Mouse (Mus musculus): Measurements from ENCODE around the gene U90926.

The U90926 gene

DNA sequence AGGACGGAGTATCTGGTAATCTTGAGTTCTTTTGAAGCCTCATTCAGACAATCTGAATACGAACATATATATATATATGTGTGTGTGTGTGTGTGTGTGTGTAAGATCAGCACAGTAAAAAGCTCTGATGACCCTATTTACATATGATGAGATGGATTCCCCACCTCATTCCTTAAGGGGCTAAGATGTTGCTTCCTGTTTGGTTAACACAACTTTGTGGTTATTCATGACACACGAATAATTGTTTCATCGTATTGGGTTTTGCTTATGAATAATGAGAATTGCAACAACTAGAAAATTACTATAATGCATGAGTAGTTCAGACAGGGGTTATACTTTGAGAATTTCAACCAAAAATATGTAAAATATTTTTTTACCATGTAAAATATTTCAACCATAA is at the start of gene U90926:
Gene U90926 (minus strand): TSS at position 101 of the 400 bp plus-strand sequence.
- no peak for DNase-seq (ENCODE audit: extremely low spot score)

- DNase-seq (ENCODE audit: extremely low spot score), result peak; percentile 37
Observed at GRCm38 (mm10) chr5:92263761-92264359, 48.7 kb upstream of the U90926 start.

- no peak for DNase-seq (ENCODE audit: extremely low spot score)
Observed at GRCm38 (mm10) chr5:92262646-92263045, 47.4 kb upstream of the U90926 start.

DNA sequence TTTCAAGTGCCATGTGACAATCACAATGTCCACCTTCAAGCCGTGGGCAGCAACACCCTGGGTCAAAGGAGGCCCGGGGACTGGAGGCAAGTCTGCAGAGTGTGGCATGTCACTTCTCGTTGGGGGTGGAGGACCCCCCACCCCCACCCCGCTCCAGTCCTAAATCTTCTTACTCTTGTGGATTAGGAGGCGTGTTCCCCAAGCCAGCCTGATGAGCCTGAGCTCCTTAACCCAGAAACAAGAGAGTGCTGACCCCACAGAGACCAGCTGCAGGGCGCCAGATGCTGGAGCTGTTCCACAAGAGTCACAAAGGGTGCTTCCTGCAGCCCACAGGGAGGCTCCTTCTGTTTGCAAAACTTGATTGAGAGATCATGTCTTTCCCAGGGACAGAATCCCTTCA is 41.0 kb upstream of the U90926 start, which contains the start of gene Ppef2:
Gene Ppef2 (minus strand): TSS at position 61 of the 400 bp plus-strand sequence.
- DNase-seq (ENCODE audit: extremely low spot score), result peak; percentile 30

- DNase-seq (ENCODE audit: extremely low spot score), result no peak
Observed at GRCm38 (mm10) chr5:92254476-92254875, 39.3 kb upstream of the U90926 start.

DNA sequence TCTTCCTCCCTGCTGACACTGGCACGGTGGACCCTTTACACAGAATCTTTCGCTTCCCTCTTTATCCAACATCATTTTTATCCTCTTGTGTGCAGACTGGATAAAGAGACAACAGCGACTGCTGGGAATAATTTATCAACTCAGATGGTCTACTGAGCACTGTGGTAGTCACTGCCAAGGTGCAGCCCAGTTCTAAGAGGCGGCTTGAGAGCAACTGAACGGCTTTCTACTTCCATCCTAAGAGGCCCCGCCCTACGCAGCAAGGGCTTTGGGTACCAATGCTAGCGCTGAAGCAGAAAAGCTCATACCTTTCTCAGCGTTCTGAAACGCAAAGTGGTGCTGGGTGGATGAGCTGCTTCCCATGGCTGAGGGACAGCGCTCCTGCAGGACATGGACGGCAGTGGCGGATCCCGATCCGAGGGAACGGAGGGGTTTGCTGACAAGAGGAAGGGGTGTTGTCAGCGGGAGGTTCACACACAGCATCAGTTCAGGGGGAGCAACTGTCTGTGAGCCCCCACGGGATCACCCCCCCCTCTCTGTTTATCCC is 37.7 kb upstream of the U90926 start:
- peak; percentile 52 for DNase-seq (ENCODE audit: extremely low spot score)

DNA sequence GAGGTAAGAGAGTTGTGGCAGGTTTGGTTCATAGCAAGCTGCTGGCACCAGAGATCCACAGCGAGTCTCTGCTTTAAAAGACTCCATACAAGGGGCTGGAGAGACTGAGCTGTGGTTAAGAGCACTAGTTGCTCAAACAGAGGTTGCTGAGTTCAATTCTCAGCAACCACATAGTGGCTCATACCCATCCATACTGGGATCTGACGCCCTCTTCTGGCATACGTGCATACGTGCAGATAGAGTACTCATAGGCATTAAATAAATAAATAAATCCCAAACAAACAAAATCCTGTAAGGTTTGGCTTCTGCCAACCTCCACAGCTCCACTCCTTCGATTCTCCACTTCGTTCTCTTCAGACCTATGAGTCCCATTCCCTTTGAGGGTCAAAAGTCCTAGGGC is 36.8 kb upstream of the U90926 start:
- no peak for DNase-seq (ENCODE audit: extremely low spot score)

DNA sequence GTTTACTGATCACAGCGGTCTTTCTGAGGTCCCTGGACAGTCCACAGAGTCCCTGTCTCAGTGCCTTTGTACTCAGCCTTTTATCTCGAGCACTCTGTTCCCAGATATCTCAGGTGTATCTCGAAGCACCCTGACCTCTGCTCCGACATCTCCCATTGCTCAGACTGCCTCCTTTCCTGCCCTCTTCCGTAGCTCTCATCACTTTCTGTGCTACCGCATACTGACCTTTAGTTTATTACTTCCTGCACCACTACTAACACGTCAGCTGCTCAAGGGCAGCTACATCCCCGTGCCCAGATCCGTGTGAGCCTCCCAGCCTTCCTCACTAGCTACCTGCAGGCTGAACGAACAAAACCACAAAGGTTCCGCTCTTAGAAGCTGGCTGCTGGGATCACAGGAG is 33.4 kb upstream of the U90926 start:
- DNase-seq (ENCODE audit: extremely low spot score), result no peak

DNA sequence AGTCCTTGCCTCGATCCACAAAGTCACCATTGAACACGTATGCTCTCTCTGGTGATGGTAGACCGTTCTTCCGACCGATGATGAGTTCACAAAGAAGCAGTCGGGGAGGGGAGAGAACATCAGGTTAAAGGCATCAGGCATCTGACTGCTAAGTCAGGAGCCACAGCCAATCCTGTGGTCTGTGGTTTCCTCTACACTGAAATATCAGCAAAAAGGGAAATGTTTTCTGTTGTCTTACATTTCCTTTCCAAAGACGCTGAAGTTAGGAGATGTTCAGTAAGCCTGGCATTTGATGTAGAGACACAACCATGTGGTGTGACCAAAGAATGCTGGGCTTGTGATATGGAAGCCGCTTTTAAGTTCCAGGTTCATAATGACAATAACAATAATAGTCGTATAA is 30.3 kb upstream of the U90926 start:
- no peak for DNase-seq (ENCODE audit: extremely low spot score)

GRCm38 (mm10) chr5:92244900-92245299 is 29.7 kb upstream of the U90926 start:
- no peak for DNase-seq (ENCODE audit: extremely low spot score)

DNA sequence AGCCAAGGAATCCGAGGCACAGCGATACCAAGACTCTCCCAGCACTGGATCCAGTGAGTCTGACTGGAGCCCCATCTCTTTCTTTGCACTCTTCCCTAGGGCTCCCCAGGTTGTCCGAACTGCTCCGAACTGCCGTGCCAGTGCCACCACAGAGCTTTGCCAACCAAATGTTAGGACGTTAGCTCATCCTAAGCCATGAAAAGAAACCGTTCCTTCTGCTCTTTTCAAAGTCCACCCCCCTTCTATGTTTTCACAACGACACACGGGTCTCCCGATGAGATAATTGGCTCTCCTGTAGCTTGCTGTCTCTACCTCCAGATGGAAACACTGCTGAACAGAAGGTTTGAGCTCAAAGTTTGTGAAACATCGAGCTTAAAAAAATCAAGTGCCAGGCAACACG is 25.6 kb upstream of the U90926 start:
- DNase-seq (ENCODE audit: extremely low spot score), result no peak

DNA sequence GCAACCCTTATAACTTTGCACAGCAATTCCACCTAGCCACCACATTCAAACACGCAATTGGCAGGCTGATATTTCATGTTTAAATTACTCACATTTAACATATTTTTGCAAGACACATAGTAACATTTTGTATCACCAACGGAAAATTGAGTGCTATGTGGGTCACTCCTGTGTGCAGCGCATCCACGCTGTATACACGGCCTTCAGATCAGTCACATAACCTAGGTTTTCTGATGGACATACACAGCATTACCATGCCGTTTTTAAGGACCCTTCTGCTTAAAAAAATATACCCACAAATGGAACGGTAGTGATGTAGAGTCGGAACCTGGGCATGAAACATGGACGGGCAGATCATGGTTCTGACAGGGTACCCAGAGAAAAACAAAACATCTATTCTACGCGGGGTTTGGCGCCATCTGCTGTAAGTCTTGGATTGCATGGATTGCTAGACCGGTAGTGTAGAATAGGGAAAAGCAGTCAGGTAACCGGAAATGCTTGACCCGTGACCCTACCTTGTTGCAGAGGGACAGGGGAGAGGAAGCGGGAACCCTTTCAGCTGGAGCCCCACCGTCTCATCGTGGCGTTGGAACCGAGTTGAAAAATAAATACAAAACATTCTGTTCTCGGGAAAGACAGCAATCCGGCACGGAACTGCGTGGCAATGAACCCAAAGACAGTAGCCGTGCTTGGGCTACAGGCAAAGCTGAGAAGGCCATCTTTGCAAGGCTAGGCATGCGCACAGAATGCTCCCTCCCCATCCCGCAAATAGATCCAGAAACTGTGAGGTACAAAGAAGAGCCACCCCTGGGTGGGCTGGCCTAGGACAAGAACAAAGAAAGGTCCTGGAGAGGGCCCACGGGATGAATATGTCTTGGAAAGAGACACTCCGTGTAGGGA is 24.4 kb upstream of the U90926 start:
- peak; percentile 67 for DNase-seq (ENCODE audit: extremely low spot score)

- no peak for DNase-seq (ENCODE audit: extremely low spot score)
Observed at GRCm38 (mm10) chr5:92234939-92235557, 19.8 kb upstream of the U90926 start.

- no peak for DNase-seq (ENCODE audit: extremely low spot score)
Observed at GRCm38 (mm10) chr5:92233366-92233765, 18.2 kb upstream of the U90926 start.

DNA sequence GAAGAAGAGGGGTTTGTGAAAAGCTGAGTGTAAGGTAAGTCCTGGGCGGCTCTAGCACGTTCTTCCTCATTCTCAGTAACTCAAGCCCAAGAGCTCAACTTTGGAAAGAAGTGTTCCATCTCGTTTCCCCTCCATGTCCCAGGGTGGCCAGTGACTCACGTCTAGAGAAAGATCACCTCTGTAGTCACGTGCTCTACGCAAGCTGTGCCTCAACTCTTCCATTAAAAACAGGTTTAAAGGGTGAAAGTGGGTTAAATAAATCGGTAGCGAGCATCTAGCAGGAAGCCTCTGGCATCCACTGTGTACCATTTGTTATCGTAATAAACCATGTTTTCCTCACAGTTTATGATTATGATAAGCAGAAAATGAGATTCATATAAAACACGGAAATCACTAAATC is 16.6 kb upstream of the U90926 start:
- no peak for DNase-seq (ENCODE audit: extremely low spot score)

- DNase-seq (ENCODE audit: extremely low spot score), result no peak
Observed at GRCm38 (mm10) chr5:92230306-92230705, 15.1 kb upstream of the U90926 start.

DNA sequence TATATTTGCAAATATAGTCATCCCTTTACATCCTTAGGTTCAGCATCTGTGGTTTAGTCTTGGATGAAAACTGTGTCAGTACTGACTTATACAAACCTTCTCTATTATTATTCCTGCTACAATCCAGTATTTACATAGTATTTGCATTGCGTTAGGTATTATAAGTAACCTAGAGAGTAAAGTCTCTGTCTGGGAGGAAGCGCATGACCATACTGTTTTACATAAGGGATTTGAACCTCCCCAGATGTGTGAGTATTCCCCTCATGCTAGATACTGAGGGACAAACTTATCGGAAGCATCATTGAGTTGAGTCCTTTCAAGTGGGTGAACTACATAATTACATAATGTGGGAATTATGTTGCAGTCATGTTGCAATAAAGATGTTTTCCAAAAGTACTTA is 14.3 kb upstream of the U90926 start:
- DNase-seq (ENCODE audit: extremely low spot score), result no peak

GRCm38 (mm10) chr5:92228776-92229175 is 13.6 kb upstream of the U90926 start:
- no peak for DNase-seq (ENCODE audit: extremely low spot score)

DNA sequence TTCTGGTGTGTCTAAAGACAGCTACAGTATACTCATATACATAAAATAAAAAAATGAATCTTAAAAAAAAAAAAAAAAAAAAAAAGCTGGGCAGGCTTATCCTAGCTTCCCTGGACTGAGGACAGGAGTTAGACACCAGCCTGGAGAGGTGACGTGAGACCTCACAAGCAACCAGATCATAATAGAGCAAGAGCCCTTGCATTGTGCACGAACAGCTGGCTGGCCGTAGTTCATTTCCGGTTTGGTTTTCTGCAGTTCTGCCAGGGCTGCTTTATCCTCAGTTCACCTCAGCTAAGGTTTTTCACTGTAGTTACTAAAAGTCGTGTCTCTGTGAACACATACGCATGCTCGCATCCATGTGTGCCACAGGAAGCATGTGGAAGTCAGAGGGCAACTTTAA is 12.6 kb upstream of the U90926 start:
- no peak for DNase-seq (ENCODE audit: extremely low spot score)

DNA sequence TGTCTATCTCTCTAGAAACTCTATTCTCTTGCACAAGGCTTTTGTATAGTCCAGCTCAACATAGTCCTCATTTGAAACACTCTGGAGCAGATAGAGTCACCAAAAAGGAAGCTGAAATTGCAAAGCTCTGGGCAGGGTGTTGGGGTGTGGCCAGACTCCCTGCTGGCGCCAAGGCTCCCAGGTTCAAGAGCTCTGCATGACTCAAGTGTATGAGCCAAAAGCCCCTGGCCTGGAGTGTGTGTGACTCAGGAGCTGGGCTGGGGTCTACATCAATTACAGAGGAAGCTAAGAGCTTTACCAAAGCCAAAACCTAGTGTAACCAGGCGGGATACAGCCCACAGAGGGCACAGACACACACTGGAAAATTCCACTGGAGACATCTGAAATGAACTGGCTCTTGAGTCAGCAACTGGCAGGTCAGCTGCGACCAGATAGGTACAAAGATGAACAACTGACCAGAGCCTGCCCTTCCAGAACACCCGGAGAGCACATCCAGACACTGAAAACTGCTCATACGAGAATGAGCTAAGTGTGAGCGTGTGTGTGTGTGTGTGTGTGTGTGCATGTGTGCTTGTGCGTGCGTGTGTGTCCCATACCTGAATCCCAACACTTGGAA is 5.2 kb upstream of the U90926 start:
- no peak for DNase-seq (ENCODE audit: extremely low spot score)

DNA sequence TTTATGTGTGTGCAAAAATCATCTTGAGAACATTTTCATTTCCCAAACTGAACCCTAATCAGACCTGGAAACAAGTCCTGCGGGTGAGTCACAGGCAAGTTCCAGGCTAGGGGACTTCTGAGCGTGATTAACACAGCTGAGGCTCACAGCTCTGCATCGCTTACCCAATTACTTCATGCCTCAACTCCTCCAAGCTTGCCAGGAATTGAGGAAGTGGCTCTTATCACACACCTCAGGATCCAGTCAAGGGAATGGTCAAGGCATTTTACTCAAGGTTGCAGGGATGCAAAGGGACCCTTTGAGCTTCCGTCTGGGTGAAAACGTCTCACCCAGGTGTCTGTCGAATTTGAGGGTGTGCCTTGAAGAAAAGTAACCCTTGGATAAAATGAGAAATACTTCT is 4.6 kb upstream of the U90926 start:
- DNase-seq (ENCODE audit: extremely low spot score), result no peak

Measured in embryo, embryonic 9.5 days (tissue).